Mouse (Mus musculus) embryonic fibroblast, embryonic 13.5 days (primary cell): ENCODE results near the gene Klrb1c. TPM values are rescaled to one million over a fixed set of nuclear protein-coding genes. Genes with fewer than 3 reads are reported as not detected.
"Not testable (repeated sequence)": the region's sequence is repeated elsewhere in the genome, so short reads cannot be mapped to it uniquely, and the experiment has no call there.

Experiments
- H3K27ac ChIP-seq: 2 replicates; pipeline ENCODE4 v1.5.1; 2012; ENCODE audit warnings: low read length, control low read depth, inconsistent platforms; ENCODE audit not compliant: insufficient read depth
- H3K4me1 ChIP-seq: 2 replicates; pipeline ENCODE4 v1.6.1; 2011; ENCODE audit warnings: low read length; ENCODE audit not compliant: control insufficient read depth, insufficient read depth
- H3K4me3 ChIP-seq: 2 replicates; pipeline ENCODE4 v1.5.1; 2011; ENCODE audit warnings: mild to moderate bottlenecking, control low read depth, low read length; ENCODE audit not compliant: insufficient read depth
- CTCF ChIP-seq: IDR thresholded peaks from 2 replicates; pipeline ENCODE4 v1.5.1; 2011; ENCODE audit warnings: mild to moderate bottlenecking, control low read depth, low read length, moderate library complexity, borderline replicate concordance; ENCODE audit not compliant: insufficient read depth
- POLR2A ChIP-seq: IDR thresholded peaks from 2 replicates; pipeline ENCODE4 v1.6.1; 2011; ENCODE audit warnings: low read depth, mild to moderate bottlenecking, control low read depth, low read length, moderate library complexity
- polyA plus RNA-seq: library from polyadenylated mRNA; stranded (reverse); fragments of >200 nt; gene quantifications from 2 replicates; pipeline ENCODE4 v1.2.4, GENCODE M21; 2011; ENCODE audit warnings: low read depth; ENCODE audit not compliant: missing spikeins, insufficient read length

The Klrb1c gene
- polyA plus RNA-seq, 1 experiment, result not detected

GRCm38 (mm10) chr6:128808532-128808931, 19.5 kb upstream of the Klrb1c start:
- no peak for TF ChIP-seq POLR2A
- no peak for TF ChIP-seq CTCF
- Histone ChIP-seq H3K27ac (no peak overlapping the region), H3K4me3 (no peak overlapping the region), H3K4me1 (no peaks in the 10 kb centered on the region)

- TF ChIP-seq CTCF (no peak), POLR2A (no peak)
- H3K4me1 ChIP-seq, result no peaks in the 10 kb centered on the region
- H3K27ac ChIP-seq, result no peak overlapping the region
- H3K4me3 ChIP-seq, result no peak overlapping the region
These were observed 18.0 kb upstream of the Klrb1c start for GRCm38 (mm10) chr6:128807021-128807420.

GRCm38 (mm10) chr6:128804823-128805640, 16.0 kb upstream of the Klrb1c start:
- not testable (repeated sequence) for H3K4me3 ChIP-seq, H3K4me1 ChIP-seq, H3K27ac ChIP-seq
- peak; percentile 47; the same call in 1 of the 2 replicates for TF ChIP-seq CTCF

- H3K27ac ChIP-seq, result no peak overlapping the region
These were observed 14.2 kb upstream of the Klrb1c start for GRCm38 (mm10) chr6:128802999-128803857.

GRCm38 (mm10) chr6:128802557-128802956, 13.5 kb upstream of the Klrb1c start:
- TF ChIP-seq CTCF (no peak), POLR2A (no peak)
- H3K4me3 ChIP-seq, result peak overlapping the region; percentile 45
- no peak overlapping the region for H3K27ac ChIP-seq
- H3K4me1 ChIP-seq, result no peaks in the 10 kb centered on the region

More at GRCm38 (mm10) chr6:128802999-128803857, 14.2 kb upstream of the Klrb1c start:
- TF ChIP-seq CTCF (peak; percentile 86), POLR2A (peak; percentile 25; the same call in 1 of the 2 replicates)
- no peaks in the 10 kb centered on the region for H3K4me1 ChIP-seq
- H3K4me3 ChIP-seq, result peak overlapping the region; percentile 45; the same call in 1 of the 2 replicates

- H3K4me3 ChIP-seq, H3K4me1 ChIP-seq, H3K27ac ChIP-seq: not testable (repeated sequence)
These were observed 11.7 kb upstream of the Klrb1c start for GRCm38 (mm10) chr6:128800696-128801095.

- Histone ChIP-seq H3K4me1 (no peaks in the 10 kb centered on the region), H3K4me3 (peak overlapping the region; percentile 66), H3K27ac (no peak overlapping the region)
- no peak for TF ChIP-seq POLR2A
- no peak for TF ChIP-seq CTCF
These were observed 10.9 kb upstream of the Klrb1c start for GRCm38 (mm10) chr6:128799896-128800270.

- TF ChIP-seq POLR2A, result peak; percentile 94
- TF ChIP-seq CTCF, result 0 out of 2 replicates have a peak, but pooled peaks have one; percentile 9
- Histone ChIP-seq H3K27ac (peak overlapping the region; percentile 74), H3K4me3 (peak overlapping the region; percentile 69)
- H3K4me1 ChIP-seq, result not testable (repeated sequence)
These were observed 10.3 kb upstream of the Klrb1c start for GRCm38 (mm10) chr6:128799144-128799895.

- not testable (repeated sequence) for H3K4me1 ChIP-seq
- Histone ChIP-seq H3K4me3 (peak overlapping the region; percentile 69), H3K27ac (peak overlapping the region; percentile 74)
These were observed 9.7 kb upstream of the Klrb1c start for GRCm38 (mm10) chr6:128798772-128799143.
